Mouse (Mus musculus) lung, adult 2 months (tissue): ENCODE results near the gene Thumpd3.

ENCODE experiments used
- CTCF ChIP-seq: fragments of 200-500 bp; IDR thresholded peaks from 2 replicates; pipeline ENCODE4 v1.5.1; 2011; ENCODE audit warnings: mild to moderate bottlenecking, low read length, control low read depth; ENCODE audit not compliant: insufficient read depth
- POLR2A ChIP-seq: fragments of 200-500 bp; IDR thresholded peaks from 2 replicates; pipeline ENCODE4 v1.6.1; 2011; ENCODE audit warnings: low read depth, mild to moderate bottlenecking, control low read depth, low read length, borderline replicate concordance; ENCODE audit errors: extremely low read depth

GRCm38 (mm10) chr6:113001719-113002118 is 44.3 kb upstream of the Thumpd3 start:
- TF ChIP-seq CTCF (no peak), POLR2A (no peak)
